Mouse (Mus musculus): ENCODE results near the gene Plxnb2. TPM values are rescaled to one million over a fixed set of nuclear protein-coding genes. Genes with fewer than 3 reads are reported as not detected.

The Plxnb2 gene
- polyA plus RNA-seq, 1 experiment: 91.0 TPM

DNA sequence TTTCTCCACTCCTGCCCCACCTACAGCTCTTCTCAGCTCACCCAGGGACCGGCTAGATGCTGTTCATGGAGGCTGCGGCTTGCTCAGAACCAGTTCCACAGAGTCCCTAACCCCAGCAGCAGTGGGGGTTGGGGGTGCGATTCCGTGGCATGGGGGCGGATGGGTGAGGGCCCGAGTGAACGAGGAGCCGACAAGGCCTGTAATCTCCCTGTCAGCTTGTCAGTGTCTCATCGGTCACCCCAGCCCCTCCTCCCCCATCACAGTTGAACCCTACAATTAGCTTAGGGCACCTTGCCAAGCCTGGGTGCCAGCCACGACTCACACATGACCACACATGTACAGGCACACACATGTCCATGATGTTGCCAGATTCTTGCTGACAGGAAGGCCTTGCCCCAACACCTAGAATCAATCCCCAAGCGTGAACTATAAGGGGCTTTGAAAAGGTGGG lies 5.7 kb downstream of the Plxnb2 start:
- H3K36me3 ChIP-seq (ENCODE audit: control insufficient read depth, insufficient read depth, low read length): no peaks in the 10 kb centered on the region
- peak overlapping the region; percentile 83 for H3K4me3 ChIP-seq (ENCODE audit: control insufficient read depth, low read depth, low read length)
- no peaks in the 10 kb centered on the region; the same call in 1 of the 2 replicates for H3K27me3 ChIP-seq (ENCODE audit: control insufficient read depth, insufficient read depth, low read length)
- H3K4me1 ChIP-seq (ENCODE audit: control insufficient read depth, insufficient read depth, low read length): peaks cover 57% of the 10 kb centered on the region
- H3K27ac ChIP-seq (ENCODE audit: control insufficient read depth, insufficient read depth, low read depth, low read length): no peak overlapping the region
- TF ChIP-seq POLR2A (IDR thresholded peaks at IDR 0.05; ENCODE audit: control insufficient read depth, low read depth, low read length) (no peak), CTCF (IDR thresholded peaks at IDR 0.05; ENCODE audit: control insufficient read depth, insufficient read depth, insufficient replicate concordance, low read depth, low read length) (no peak)

DNA sequence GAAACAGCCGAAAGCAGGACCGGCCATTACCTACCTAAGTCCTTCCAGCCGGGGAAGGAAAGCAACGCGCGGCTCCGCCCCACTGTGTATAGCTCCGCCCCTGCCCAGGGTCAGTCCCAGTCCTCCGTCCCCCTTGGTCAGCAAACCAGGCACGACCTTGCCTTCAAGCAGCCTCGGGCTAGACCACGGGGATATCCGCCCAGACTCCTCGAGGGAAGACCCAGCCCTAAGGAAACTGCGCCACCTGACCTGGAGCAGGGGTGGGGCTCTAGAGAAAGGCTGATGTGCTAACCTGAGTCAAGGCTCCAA lies 6.7 kb downstream of the Plxnb2 start:
- peaks cover 55% of the 10 kb centered on the region for H3K4me1 ChIP-seq (ENCODE audit: control insufficient read depth, insufficient read depth, low read length)
- H3K27me3 ChIP-seq (ENCODE audit: control insufficient read depth, insufficient read depth, low read length): no peaks in the 10 kb centered on the region; the same call in 1 of the 2 replicates
- no peak overlapping the region for H3K27ac ChIP-seq (ENCODE audit: control insufficient read depth, insufficient read depth, low read depth, low read length)
- TF ChIP-seq POLR2A (IDR thresholded peaks at IDR 0.05; ENCODE audit: control insufficient read depth, low read depth, low read length) (peak; percentile 27; the same call in 1 of the 2 replicates), CTCF (IDR thresholded peaks at IDR 0.05; ENCODE audit: control insufficient read depth, insufficient read depth, insufficient replicate concordance, low read depth, low read length) (no peak)
- H3K36me3 ChIP-seq (ENCODE audit: control insufficient read depth, insufficient read depth, low read length): no peaks in the 10 kb centered on the region
- peak overlapping the region; percentile 83 for H3K4me3 ChIP-seq (ENCODE audit: control insufficient read depth, low read depth, low read length)

DNA sequence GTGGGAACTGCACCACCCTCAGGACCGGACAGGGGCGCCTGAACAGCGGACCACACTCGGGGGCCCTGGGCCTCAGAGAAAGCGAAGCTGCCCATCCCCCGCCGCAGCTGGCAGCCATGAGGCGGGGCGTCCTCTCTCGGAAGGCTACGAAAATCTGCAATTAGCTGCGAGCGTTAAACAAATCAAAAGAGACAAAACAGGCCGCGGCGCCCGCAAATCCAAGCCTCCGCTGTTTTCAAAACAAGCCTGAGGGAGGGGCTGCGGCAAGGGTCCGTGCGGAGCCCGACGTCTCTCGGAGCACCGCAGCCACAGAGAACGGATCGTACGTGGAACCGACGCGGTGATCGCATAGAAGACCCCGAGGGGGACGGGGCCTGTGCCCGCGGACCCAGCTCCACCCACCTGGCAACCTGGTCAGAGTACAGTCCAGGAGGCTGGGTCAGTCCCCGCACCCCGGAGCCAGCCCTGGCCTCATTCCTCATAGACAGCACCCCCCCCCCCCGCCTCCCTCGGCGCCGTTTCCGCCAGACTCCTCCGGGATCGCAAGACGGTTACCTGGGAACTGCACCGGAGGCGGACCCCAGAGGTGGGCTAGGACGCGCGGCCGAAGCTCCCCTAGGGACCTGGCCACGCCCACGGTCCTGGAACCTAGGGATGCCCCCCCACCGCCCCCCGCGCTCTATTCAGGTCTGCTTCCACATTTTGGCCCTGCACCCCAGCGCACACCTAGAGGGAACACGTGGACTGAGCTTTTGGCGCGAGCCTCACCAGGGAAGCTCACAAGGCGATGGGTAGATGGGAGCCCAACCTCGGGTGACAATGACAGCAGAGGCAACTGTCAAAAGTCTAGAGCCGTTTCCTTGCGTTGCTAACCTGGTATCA lies 7.3 kb downstream of the Plxnb2 start:
- Histone ChIP-seq H3K36me3 (ENCODE audit: control insufficient read depth, insufficient read depth, low read length) (no peaks in the 10 kb centered on the region), H3K4me3 (ENCODE audit: control insufficient read depth, low read depth, low read length) (peak overlapping the region; percentile 83), H3K4me1 (ENCODE audit: control insufficient read depth, insufficient read depth, low read length) (peaks cover 49% of the 10 kb centered on the region), H3K27ac (ENCODE audit: control insufficient read depth, insufficient read depth, low read depth, low read length) (no peak overlapping the region), H3K27me3 (ENCODE audit: control insufficient read depth, insufficient read depth, low read length) (no peaks in the 10 kb centered on the region; the same call in 1 of the 2 replicates)
- TF ChIP-seq CTCF (IDR thresholded peaks at IDR 0.05; ENCODE audit: control insufficient read depth, insufficient read depth, insufficient replicate concordance, low read depth, low read length): no peak
- no peak for TF ChIP-seq POLR2A (IDR thresholded peaks at IDR 0.05; ENCODE audit: control insufficient read depth, low read depth, low read length)

DNA sequence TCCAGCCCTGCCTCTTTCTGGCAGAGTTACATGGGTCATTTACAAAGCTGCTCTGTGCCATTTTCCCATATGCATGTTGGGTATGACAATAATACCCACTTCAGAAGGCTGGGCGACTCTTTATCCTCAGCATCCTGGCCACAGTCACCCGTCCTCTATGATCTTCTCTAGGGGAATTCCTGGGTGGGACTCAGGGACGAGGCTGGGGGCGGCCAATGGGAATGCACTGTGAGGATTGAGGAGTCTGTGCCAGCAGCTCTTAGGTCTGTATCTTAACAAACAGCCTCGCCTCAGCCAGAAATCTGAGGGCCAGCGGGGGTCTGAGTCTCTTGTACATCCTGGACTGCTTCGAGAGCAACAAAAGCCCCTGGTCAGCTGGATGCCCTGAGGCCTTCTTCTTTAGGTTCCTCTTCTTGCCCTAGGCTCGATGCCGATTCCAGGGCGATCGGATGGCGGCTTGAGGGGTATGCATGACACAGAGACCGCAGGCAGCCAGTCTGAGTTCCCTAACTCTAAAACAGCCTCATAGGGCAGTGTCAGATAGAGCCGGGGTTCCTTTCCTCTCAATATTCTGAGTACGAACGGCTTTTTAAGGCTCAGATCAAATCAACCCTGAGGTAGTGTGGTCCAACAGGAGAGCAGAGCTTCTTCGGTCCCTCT lies 8.2 kb downstream of the Plxnb2 start:
- Histone ChIP-seq H3K36me3 (ENCODE audit: control insufficient read depth, insufficient read depth, low read length) (no peaks in the 10 kb centered on the region), H3K27ac (ENCODE audit: control insufficient read depth, insufficient read depth, low read depth, low read length) (no peak overlapping the region; the same call in 1 of the 2 replicates), H3K4me3 (ENCODE audit: control insufficient read depth, low read depth, low read length) (peak overlapping the region; percentile 83), H3K27me3 (ENCODE audit: control insufficient read depth, insufficient read depth, low read length) (no peaks in the 10 kb centered on the region; the same call in 1 of the 2 replicates), H3K4me1 (ENCODE audit: control insufficient read depth, insufficient read depth, low read length) (peaks cover 48% of the 10 kb centered on the region)
- TF ChIP-seq CTCF (IDR thresholded peaks at IDR 0.05; ENCODE audit: control insufficient read depth, insufficient read depth, insufficient replicate concordance, low read depth, low read length) (no peak), POLR2A (IDR thresholded peaks at IDR 0.05; ENCODE audit: control insufficient read depth, low read depth, low read length) (no peak)

DNA sequence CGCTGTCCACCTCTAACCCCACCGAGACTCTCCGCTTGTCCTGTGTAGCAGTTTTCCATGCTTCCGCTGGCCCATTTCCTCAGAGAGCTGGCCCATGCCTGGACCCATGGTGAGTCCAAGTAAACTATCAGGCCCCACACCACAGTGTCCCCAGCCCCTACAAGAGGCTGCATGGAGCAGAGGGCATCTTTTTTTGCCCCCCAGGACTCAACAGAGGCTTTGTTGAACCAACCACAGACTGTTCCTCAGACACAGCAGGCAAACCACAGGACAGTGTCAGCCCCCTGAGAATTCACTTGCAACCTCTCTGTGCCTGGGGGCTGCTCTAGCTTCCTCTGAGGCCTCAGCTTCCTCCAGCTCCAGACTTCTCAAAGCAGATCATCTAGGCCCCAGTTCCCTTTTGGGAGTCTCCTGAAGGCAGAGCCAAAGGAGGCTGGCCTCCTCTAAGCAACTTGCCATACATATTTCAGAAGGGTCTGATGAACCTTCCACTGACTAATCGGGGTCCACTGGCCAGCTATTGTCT lies 9.0 kb downstream of the Plxnb2 start:
- H3K27ac ChIP-seq (ENCODE audit: control insufficient read depth, insufficient read depth, low read depth, low read length): no peak overlapping the region
- TF ChIP-seq CTCF (IDR thresholded peaks at IDR 0.05; ENCODE audit: control insufficient read depth, insufficient read depth, insufficient replicate concordance, low read depth, low read length): no peak
- no peak for TF ChIP-seq POLR2A (IDR thresholded peaks at IDR 0.05; ENCODE audit: control insufficient read depth, low read depth, low read length)
- peak overlapping the region; percentile 83 for H3K4me3 ChIP-seq (ENCODE audit: control insufficient read depth, low read depth, low read length)
- no peaks in the 10 kb centered on the region for H3K36me3 ChIP-seq (ENCODE audit: control insufficient read depth, insufficient read depth, low read length)
- no peaks in the 10 kb centered on the region; the same call in 1 of the 2 replicates for H3K27me3 ChIP-seq (ENCODE audit: control insufficient read depth, insufficient read depth, low read length)
- H3K4me1 ChIP-seq (ENCODE audit: control insufficient read depth, insufficient read depth, low read length): peaks cover 44% of the 10 kb centered on the region

DNA sequence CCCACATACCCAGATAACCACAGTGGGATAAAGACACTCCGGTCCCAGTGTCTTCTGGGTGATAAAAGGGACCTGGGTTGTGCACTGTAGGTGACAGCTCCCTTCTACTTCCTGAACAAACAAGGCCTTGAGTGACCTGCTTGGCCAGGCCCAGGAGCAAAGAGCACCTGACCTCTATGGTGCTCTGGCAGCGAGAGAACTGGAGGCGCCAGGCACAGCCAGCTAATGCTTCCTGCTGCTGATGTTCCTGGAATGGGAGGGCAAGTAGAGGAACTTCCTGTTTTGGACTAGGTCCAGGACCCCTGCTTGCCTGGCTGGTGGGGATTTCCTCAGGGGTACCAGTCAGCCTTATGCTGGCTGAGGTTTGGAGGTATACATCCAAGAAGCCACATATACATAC lies 10.5 kb downstream of the Plxnb2 start:
- H3K27ac ChIP-seq (ENCODE audit: control insufficient read depth, insufficient read depth, low read depth, low read length): no peak overlapping the region
- no peaks in the 10 kb centered on the region; the same call in 1 of the 2 replicates for H3K27me3 ChIP-seq (ENCODE audit: control insufficient read depth, insufficient read depth, low read length)
- peaks cover 43% of the 10 kb centered on the region for H3K4me1 ChIP-seq (ENCODE audit: control insufficient read depth, insufficient read depth, low read length)
- no peaks in the 10 kb centered on the region for H3K36me3 ChIP-seq (ENCODE audit: control insufficient read depth, insufficient read depth, low read length)
- no peak for TF ChIP-seq CTCF (IDR thresholded peaks at IDR 0.05; ENCODE audit: control insufficient read depth, insufficient read depth, insufficient replicate concordance, low read depth, low read length)
- TF ChIP-seq POLR2A (IDR thresholded peaks at IDR 0.05; ENCODE audit: control insufficient read depth, low read depth, low read length): no peak
- H3K4me3 ChIP-seq (ENCODE audit: control insufficient read depth, low read depth, low read length): no peak overlapping the region

DNA sequence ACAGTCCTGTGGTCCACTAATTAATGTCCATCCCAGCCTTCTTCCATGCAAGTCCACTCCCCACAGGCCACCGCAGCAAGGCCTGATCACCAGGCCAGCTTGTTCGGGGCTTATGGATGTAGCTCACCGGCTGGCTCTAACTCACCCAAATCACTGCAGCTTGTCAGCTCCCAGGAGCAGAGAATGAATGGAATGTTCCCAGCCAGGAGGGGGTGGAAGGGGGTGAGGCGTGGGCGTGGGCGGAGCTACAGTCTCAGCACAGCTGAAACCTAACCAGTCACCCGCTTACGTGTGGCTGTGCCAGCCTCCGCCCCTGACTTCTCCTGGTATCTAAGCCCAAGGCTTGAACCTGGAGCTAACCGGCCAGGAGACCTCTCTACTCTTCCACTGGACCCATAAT lies 11.2 kb downstream of the Plxnb2 start:
- TF ChIP-seq CTCF (IDR thresholded peaks at IDR 0.05; ENCODE audit: control insufficient read depth, insufficient read depth, insufficient replicate concordance, low read depth, low read length): no peak
- no peak for TF ChIP-seq POLR2A (IDR thresholded peaks at IDR 0.05; ENCODE audit: control insufficient read depth, low read depth, low read length)
- Histone ChIP-seq H3K36me3 (ENCODE audit: control insufficient read depth, insufficient read depth, low read length) (no peaks in the 10 kb centered on the region), H3K27me3 (ENCODE audit: control insufficient read depth, insufficient read depth, low read length) (no peaks in the 10 kb centered on the region; the same call in 1 of the 2 replicates), H3K4me3 (ENCODE audit: control insufficient read depth, low read depth, low read length) (no peak overlapping the region), H3K27ac (ENCODE audit: control insufficient read depth, insufficient read depth, low read depth, low read length) (no peak overlapping the region), H3K4me1 (ENCODE audit: control insufficient read depth, insufficient read depth, low read length) (peaks cover 39% of the 10 kb centered on the region)

Data from testis, adult 2 months (tissue).